Comparison of ENCODE assay signal across 39 mouse cellular contexts in the genomic region with DNA sequence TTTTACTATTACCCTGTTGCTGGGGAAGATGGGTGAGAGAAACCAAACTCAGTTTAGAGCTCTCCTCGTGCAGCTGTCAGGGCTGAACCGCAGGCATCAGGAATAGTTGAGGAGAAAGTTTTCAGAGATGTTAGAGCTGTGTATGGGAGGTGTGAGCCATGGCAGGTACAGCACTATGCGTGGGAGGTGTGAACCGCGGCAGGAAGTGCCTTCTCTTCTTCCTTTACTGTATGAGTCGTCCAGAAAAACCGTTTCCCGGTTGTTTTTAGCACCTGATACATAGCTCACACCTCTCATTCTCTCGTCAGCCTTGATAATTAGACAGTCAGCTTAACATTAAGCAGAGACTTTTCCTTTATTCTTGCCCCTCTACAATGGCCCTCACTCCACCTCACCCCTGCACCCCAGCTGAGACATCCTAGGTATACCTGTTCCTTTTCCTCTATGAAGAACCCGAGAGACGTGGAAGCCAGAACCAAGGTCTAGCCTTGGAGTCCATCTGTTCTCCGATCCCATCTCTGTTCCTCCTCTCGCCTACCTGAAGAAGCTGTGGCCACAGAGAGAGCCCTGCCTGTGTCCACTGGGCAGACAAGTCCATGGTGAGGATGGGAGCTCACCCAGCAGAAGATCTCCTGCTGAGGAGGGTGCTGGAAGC. TPM values are rescaled to one million over a fixed set of nuclear protein-coding genes. Genes with fewer than 3 reads are reported as not detected.
DNase-seq lines count a peak whose midpoint lies in the region; ATAC-seq lines count a peak whose summit lies in the region.
"Had no signal": no experiment of that assay in that cellular context is flagged by ENCODE, and none has a peak within 500 bp of the region (broad histone marks: within the 10 kb centered on the region; RNA-seq: fewer than 3 reads in every experiment).

No protein-coding gene starts in this region.

- no peaks in the 10 kb centered on the region for H3K9me3 ChIP-seq in forebrain, embryonic 10.5 days
- H3K9me3 ChIP-seq in forebrain, embryonic 12.5 days = no peaks in the 10 kb centered on the region
- no peaks in the 10 kb centered on the region for H3K9me3 ChIP-seq in midbrain, embryonic 11.5 days (ENCODE audit: control insufficient read depth, low read length)
- no peaks in the 10 kb centered on the region for H3K9me3 ChIP-seq in midbrain, embryonic 14.5 days (ENCODE audit: control insufficient read depth, low read length)
- H3K9me3 ChIP-seq: heart, embryonic 12.5 days; hindbrain, embryonic 13.5 days; limb, embryonic 15.5 days; midbrain, embryonic 10.5 days had no signal

- WGBS in forebrain, embryonic 10.5 days = 86% methylated on average over 13 of the region's 13 CpGs
- 89% methylated on average over 13 of the region's 13 CpGs for WGBS in forebrain, embryonic 12.5 days
- 78% methylated on average over 13 of the region's 13 CpGs for WGBS in midbrain, embryonic 11.5 days
- WGBS in midbrain, embryonic 14.5 days = 90% methylated on average over 13 of the region's 13 CpGs

- no peak overlapping the region for H3K4me2 ChIP-seq in forebrain, embryonic 12.5 days
- H3K4me2 ChIP-seq in midbrain, embryonic 11.5 days = no peak overlapping the region
- no peak overlapping the region for H3K4me2 ChIP-seq in midbrain, embryonic 14.5 days (ENCODE audit: low read length)
- H3K4me2 ChIP-seq: heart, embryonic 12.5 days; hindbrain, embryonic 13.5 days; limb, embryonic 15.5 days; lung, embryonic 14.5 days had no signal

- no peaks in the 10 kb centered on the region for H3K27me3 ChIP-seq in forebrain, embryonic 10.5 days (ENCODE audit: poor library complexity, severe bottlenecking)
- H3K27me3 ChIP-seq in forebrain, embryonic 12.5 days = no peaks in the 10 kb centered on the region
- H3K27me3 ChIP-seq in midbrain, embryonic 11.5 days (ENCODE audit: control insufficient read depth, insufficient read depth, low read length) = no peaks in the 10 kb centered on the region
- H3K27me3 ChIP-seq in midbrain, embryonic 14.5 days (ENCODE audit: control insufficient read depth, insufficient read depth, low read length) = no peaks in the 10 kb centered on the region
- H3K27me3 ChIP-seq: heart, embryonic 12.5 days; hindbrain, embryonic 13.5 days; limb, embryonic 15.5 days had no signal

- H3K36me3 ChIP-seq in forebrain, embryonic 10.5 days (replicated peaks) = no peaks in the 10 kb centered on the region
- no peaks in the 10 kb centered on the region for H3K36me3 ChIP-seq in forebrain, embryonic 12.5 days (replicated peaks)
- H3K36me3 ChIP-seq in midbrain, embryonic 11.5 days (ENCODE audit: control insufficient read depth, insufficient read depth, low read length) = no peaks in the 10 kb centered on the region
- H3K36me3 ChIP-seq in midbrain, embryonic 14.5 days (ENCODE audit: control insufficient read depth, insufficient read depth, low read length) = no peaks in the 10 kb centered on the region
- H3K36me3 ChIP-seq: heart, embryonic 12.5 days; hindbrain, embryonic 13.5 days; limb, embryonic 15.5 days; midbrain, embryonic 10.5 days had no signal

- ATAC-seq in forebrain, embryonic 12.5 days (ENCODE audit: low FRiP score) = no peak
- no peak for ATAC-seq in midbrain, embryonic 11.5 days (ENCODE audit: low FRiP score)
- no peak for ATAC-seq in midbrain, embryonic 14.5 days (ENCODE audit: low FRiP score, low TSS enrichment)
- ATAC-seq in activated CD4-positive, CD25-positive, alpha-beta regulatory T cell, adult 4 months = peak; percentile 83
- ATAC-seq: forebrain, postnatal 0 days had no signal

- no peak overlapping the region for H3K27ac ChIP-seq in forebrain, embryonic 10.5 days
- H3K27ac ChIP-seq in forebrain, embryonic 12.5 days = no peak overlapping the region
- no peak overlapping the region for H3K27ac ChIP-seq in midbrain, embryonic 11.5 days (ENCODE audit: low read depth, low read length)
- no peak overlapping the region for H3K27ac ChIP-seq in midbrain, embryonic 14.5 days (replicated peaks; ENCODE audit: low read depth, low read length)
- H3K27ac ChIP-seq: hindbrain, embryonic 13.5 days; layer of hippocampus, adult 2 months; limb, embryonic 15.5 days; liver, embryonic 14.5 days; midbrain, embryonic 10.5 days; stomach, postnatal 0 days had no signal

- no peak overlapping the region for H3K4me3 ChIP-seq in forebrain, embryonic 10.5 days
- H3K4me3 ChIP-seq in forebrain, embryonic 12.5 days (replicated peaks) = no peak overlapping the region
- H3K4me3 ChIP-seq in midbrain, embryonic 11.5 days (ENCODE audit: low read depth, low read length) = no peak overlapping the region
- no peak overlapping the region for H3K4me3 ChIP-seq in midbrain, embryonic 14.5 days (replicated peaks; ENCODE audit: low read depth, low read length)
- H3K4me3 ChIP-seq: heart, embryonic 12.5 days; hindbrain, embryonic 13.5 days; layer of hippocampus, adult 2 months; limb, embryonic 15.5 days; midbrain, embryonic 10.5 days; myocyte had no signal

- peak; percentile 13 for DNase-seq in forebrain, embryonic 10.5 days (ENCODE audit: extremely low spot score, low spot score)
- DNase-seq in midbrain, embryonic 11.5 days (ENCODE audit: low spot score, missing footprints) = peak; percentile 54
- DNase-seq in midbrain, embryonic 14.5 days = no peak
- peak; percentile 24 for DNase-seq in naive thymus-derived CD4-positive, alpha-beta T cell, adult 2 months (ENCODE audit: low read depth)
- DNase-seq in lung, postnatal 4 days = no peak
- DNase-seq in testis, postnatal 10 days (ENCODE audit: low spot score) = no peak
- DNase-seq: adrenal gland, adult 2 months; adrenal gland, postnatal 36 days; cerebellum, adult 2 months; cerebellum, postnatal 14 days; forebrain, postnatal 0 days; gastrocnemius, postnatal 25 days; heart, adult 18-20 months; heart, postnatal 4 days; kidney, adult 18-20 months; kidney, postnatal 36 days; left cerebral cortex, postnatal 4 days; lung, embryonic 14.5 days; lung, postnatal 14 days; thymus, adult 2 months; thymus, postnatal 36 days had no signal

- peaks cover 10% of the 10 kb centered on the region for H3K4me1 ChIP-seq in forebrain, embryonic 10.5 days
- H3K4me1 ChIP-seq in forebrain, embryonic 12.5 days = no peaks in the 10 kb centered on the region
- no peaks in the 10 kb centered on the region for H3K4me1 ChIP-seq in midbrain, embryonic 11.5 days (ENCODE audit: control insufficient read depth, insufficient read depth, low read length)
- no peaks in the 10 kb centered on the region for H3K4me1 ChIP-seq in midbrain, embryonic 14.5 days (ENCODE audit: control insufficient read depth, insufficient read depth, low read length)
- H3K4me1 ChIP-seq: hindbrain, embryonic 13.5 days had no signal

- no peak overlapping the region for H3K9ac ChIP-seq in forebrain, embryonic 12.5 days
- H3K9ac ChIP-seq in midbrain, embryonic 11.5 days (ENCODE audit: low read length) = no peak overlapping the region
- no peak overlapping the region for H3K9ac ChIP-seq in midbrain, embryonic 14.5 days (replicated peaks; ENCODE audit: low read length)
- H3K9ac ChIP-seq: forebrain, postnatal 0 days; heart, embryonic 12.5 days; hindbrain, embryonic 13.5 days; limb, embryonic 15.5 days; liver, embryonic 14.5 days; lung, embryonic 14.5 days had no signal

RNA-seq across cellular contexts. Expression of a gene that starts 0.7 kb away (rescaled TPM):
- not detected in 2 replicates for polyA plus RNA-seq in forebrain, embryonic 10.5 days (2016; fragmentation: Nextera tagmentation; extraction: Ambion mirVana)
- not detected in 2 replicates for polyA plus RNA-seq in forebrain, embryonic 12.5 days (2016; fragmentation: Nextera tagmentation; extraction: Ambion mirVana)
- polyA plus RNA-seq in midbrain, embryonic 11.5 days (2014; fragmentation: Nextera tagmentation; extraction: Ambion mirVana) = not detected in 2 replicates
- polyA plus RNA-seq in midbrain, embryonic 14.5 days (2014; fragmentation: Nextera tagmentation; extraction: Ambion mirVana) = not detected in 2 replicates
- polyA plus RNA-seq in activated CD4-positive, CD25-positive, alpha-beta regulatory T cell, adult 4 months (2017; shearing (Covaris generic)) = not detected
- polyA plus RNA-seq: adrenal gland, adult 2 months; C2C12; cerebellum, adult 2 months; cortical plate, adult 2 months; embryonic facial prominence, embryonic 11.5 days; forebrain, postnatal 0 days; heart, embryonic 12.5 days; heart, postnatal 0 days; hindbrain, embryonic 13.5 days; kidney, embryonic 16.5 days; limb, embryonic 15.5 days; liver, embryonic 14.5 days; lung, embryonic 14.5 days; midbrain, embryonic 10.5 days; midbrain, postnatal 0 days; myocyte; neural tube, embryonic 14.5 days; spleen, adult 2 months; stomach, postnatal 0 days; thymus, adult 2 months had no signal

RNA-seq across cellular contexts. Expression of a gene that starts 17.0 kb away (rescaled TPM):
- polyA plus RNA-seq in forebrain, embryonic 10.5 days (2016; fragmentation: Nextera tagmentation; extraction: Ambion mirVana) = not detected in 2 replicates
- polyA plus RNA-seq in forebrain, embryonic 12.5 days (2016; fragmentation: Nextera tagmentation; extraction: Ambion mirVana) = not detected in 2 replicates
- polyA plus RNA-seq in midbrain, embryonic 11.5 days (2014; fragmentation: Nextera tagmentation; extraction: Ambion mirVana) = not detected in 2 replicates
- not detected in 2 replicates for polyA plus RNA-seq in midbrain, embryonic 14.5 days (2014; fragmentation: Nextera tagmentation; extraction: Ambion mirVana)
- polyA plus RNA-seq in activated CD4-positive, CD25-positive, alpha-beta regulatory T cell, adult 4 months (2017; shearing (Covaris generic)) = under 1 TPM; 0.09 to 0.50 TPM
- polyA plus RNA-seq: adrenal gland, adult 2 months; C2C12; cerebellum, adult 2 months; cortical plate, adult 2 months; embryonic facial prominence, embryonic 11.5 days; forebrain, postnatal 0 days; heart, embryonic 12.5 days; heart, postnatal 0 days; hindbrain, embryonic 13.5 days; kidney, embryonic 16.5 days; limb, embryonic 15.5 days; liver, embryonic 14.5 days; lung, embryonic 14.5 days; midbrain, embryonic 10.5 days; midbrain, postnatal 0 days; myocyte; neural tube, embryonic 14.5 days; spleen, adult 2 months had no signal

RNA-seq across cellular contexts. Expression of a gene that starts 28.3 kb away (rescaled TPM):
- polyA plus RNA-seq in forebrain, embryonic 10.5 days (2016; fragmentation: Nextera tagmentation; extraction: Ambion mirVana) = not detected in 2 replicates
- polyA plus RNA-seq in forebrain, embryonic 12.5 days (2016; fragmentation: Nextera tagmentation; extraction: Ambion mirVana) = not detected in 2 replicates
- polyA plus RNA-seq in midbrain, embryonic 11.5 days (2014; fragmentation: Nextera tagmentation; extraction: Ambion mirVana) = not detected in 2 replicates
- not detected in 2 replicates for polyA plus RNA-seq in midbrain, embryonic 14.5 days (2014; fragmentation: Nextera tagmentation; extraction: Ambion mirVana)
- under 1 TPM in 1 of 2 experiments, not detected in 1; 0.26 TPM for polyA plus RNA-seq in activated CD4-positive, CD25-positive, alpha-beta regulatory T cell, adult 4 months (2017; shearing (Covaris generic))
- polyA plus RNA-seq: adrenal gland, adult 2 months; C2C12; cerebellum, adult 2 months; cortical plate, adult 2 months; embryonic facial prominence, embryonic 11.5 days; forebrain, postnatal 0 days; heart, embryonic 12.5 days; heart, postnatal 0 days; hindbrain, embryonic 13.5 days; kidney, embryonic 16.5 days; limb, embryonic 15.5 days; liver, embryonic 14.5 days; lung, embryonic 14.5 days; midbrain, embryonic 10.5 days; midbrain, postnatal 0 days; myocyte; neural tube, embryonic 14.5 days; spleen, adult 2 months; stomach, postnatal 0 days; thymus, adult 2 months had no signal

RNA-seq across cellular contexts. Expression of a gene that starts 52.2 kb away (rescaled TPM):
- not detected in 2 replicates for polyA plus RNA-seq in forebrain, embryonic 10.5 days (2016; fragmentation: Nextera tagmentation; extraction: Ambion mirVana)
- polyA plus RNA-seq in forebrain, embryonic 12.5 days (2016; fragmentation: Nextera tagmentation; extraction: Ambion mirVana) = not detected in 2 replicates
- polyA plus RNA-seq in midbrain, embryonic 11.5 days (2014; fragmentation: Nextera tagmentation; extraction: Ambion mirVana) = not detected in 2 replicates
- not detected in 2 replicates for polyA plus RNA-seq in midbrain, embryonic 14.5 days (2014; fragmentation: Nextera tagmentation; extraction: Ambion mirVana)
- not detected for polyA plus RNA-seq in activated CD4-positive, CD25-positive, alpha-beta regulatory T cell, adult 4 months (2017; shearing (Covaris generic))
- polyA plus RNA-seq: adrenal gland, adult 2 months; C2C12; cerebellum, adult 2 months; cortical plate, adult 2 months; embryonic facial prominence, embryonic 11.5 days; forebrain, postnatal 0 days; heart, embryonic 12.5 days; heart, postnatal 0 days; hindbrain, embryonic 13.5 days; kidney, embryonic 16.5 days; limb, embryonic 15.5 days; liver, embryonic 14.5 days; lung, embryonic 14.5 days; midbrain, embryonic 10.5 days; midbrain, postnatal 0 days; myocyte; neural tube, embryonic 14.5 days; spleen, adult 2 months; stomach, postnatal 0 days; thymus, adult 2 months had no signal

RNA-seq across cellular contexts. Expression of a gene that starts 52.3 kb away (rescaled TPM):
- polyA plus RNA-seq in forebrain, embryonic 10.5 days (2016; fragmentation: Nextera tagmentation; extraction: Ambion mirVana) = 9.4 and 11.2 TPM in 2 replicates
- 8.9 and 11.3 TPM in 2 replicates for polyA plus RNA-seq in forebrain, embryonic 12.5 days (2016; fragmentation: Nextera tagmentation; extraction: Ambion mirVana)
- polyA plus RNA-seq in midbrain, embryonic 11.5 days (2014; fragmentation: Nextera tagmentation; extraction: Ambion mirVana) = 11.9 and 13.6 TPM in 2 replicates
- polyA plus RNA-seq in midbrain, embryonic 14.5 days (2014; fragmentation: Nextera tagmentation; extraction: Ambion mirVana) = 4.4 and 6.8 TPM in 2 replicates
- 1 to 10 TPM; 3.4 to 5.9 TPM for polyA plus RNA-seq in activated CD4-positive, CD25-positive, alpha-beta regulatory T cell, adult 4 months (2017; shearing (Covaris generic))

Comparison
In these comparisons a context has a peak if more than half of its experiments do, and no peak if none do; other contexts are left out.
1. DNase-seq: peak in forebrain, embryonic 10.5 days (single experiment), midbrain, embryonic 11.5 days (single experiment) and naive thymus-derived CD4-positive, alpha-beta T cell, adult 2 months (single experiment); none in midbrain, embryonic 14.5 days (single experiment), lung, postnatal 4 days (0 of 2) and testis, postnatal 10 days (single experiment).